18 mouse cellular contexts compared by ENCODE assay signal in the genomic region with DNA sequence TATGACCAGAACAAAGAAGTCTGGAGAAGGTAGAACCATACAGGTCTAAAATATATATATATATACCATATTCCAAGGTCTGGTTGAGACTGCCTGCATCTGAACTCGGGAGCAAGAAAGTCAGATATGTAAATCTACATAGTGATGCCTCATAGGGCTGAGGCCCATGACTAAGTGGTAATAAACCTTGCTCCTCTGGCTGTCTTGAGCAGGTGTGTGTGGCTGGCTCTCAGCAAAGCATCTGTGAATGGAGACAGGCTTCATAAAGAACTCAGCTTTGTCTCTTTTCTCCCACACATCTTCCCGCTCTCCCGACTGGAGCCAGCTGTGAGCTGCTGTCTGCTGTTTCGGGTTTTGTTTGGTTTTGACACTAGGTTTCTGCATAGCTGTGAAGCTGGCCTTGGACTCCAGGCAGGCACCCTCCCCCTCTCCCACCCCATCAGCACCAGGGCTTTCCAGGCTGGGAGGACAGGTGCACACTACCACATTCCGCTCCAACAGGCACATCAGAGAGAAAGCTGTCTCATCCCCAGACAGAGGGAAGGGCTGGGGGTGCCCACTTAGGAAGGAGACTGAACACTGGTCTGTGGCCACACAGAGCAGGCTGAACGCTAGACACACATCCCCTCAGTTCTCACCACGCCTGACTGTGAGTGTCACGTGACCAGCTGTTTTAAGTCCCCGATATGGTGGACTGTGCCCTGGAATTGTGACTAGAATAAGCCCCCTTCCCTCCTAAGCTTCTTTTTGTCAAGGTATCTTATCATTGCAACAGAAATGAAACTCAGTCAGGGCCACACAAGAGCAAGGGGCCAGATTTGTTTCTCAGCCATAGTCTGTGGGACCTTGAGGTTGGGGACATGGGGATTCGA.
DNase-seq lines count a peak whose midpoint lies in the region; ATAC-seq and TF ChIP-seq lines count a peak whose summit lies in the region.
"Had no signal": no experiment of that assay in that cellular context is flagged by ENCODE, and none has a peak within 500 bp of the region (broad histone marks: within the 10 kb centered on the region; RNA-seq: fewer than 3 reads in every experiment).

No protein-coding gene starts in this region.

- no peak overlapping the region for H3K9ac ChIP-seq in hindbrain, embryonic 16.5 days (ENCODE audit: low read depth, low read length)
- H3K9ac ChIP-seq in hindbrain, embryonic 11.5 days (ENCODE audit: low read depth, low read length): no peak overlapping the region
- H3K9ac ChIP-seq in midbrain, embryonic 14.5 days (replicated peaks; ENCODE audit: low read length): no peak overlapping the region
- H3K9ac ChIP-seq in liver, embryonic 14.5 days (replicated peaks): no peak overlapping the region
- H3K9ac ChIP-seq: heart, embryonic 13.5 days; hindbrain, embryonic 12.5 days; liver, embryonic 15.5 days; midbrain, embryonic 13.5 days; neural tube, embryonic 13.5 days had no signal

- no peak for TF ChIP-seq EP300 in liver, embryonic 14.5 days (IDR thresholded peaks at IDR 0.05; ENCODE audit: low read depth)

- no peak overlapping the region for H3K27ac ChIP-seq in hindbrain, embryonic 16.5 days (ENCODE audit: low read depth, low read length)
- H3K27ac ChIP-seq in hindbrain, embryonic 11.5 days (ENCODE audit: low read depth, low read length): no peak overlapping the region
- H3K27ac ChIP-seq in midbrain, embryonic 10.5 days (replicated peaks): 0 out of 2 replicates have a peak overlapping the region, but pooled peaks have one; percentile 23
- H3K27ac ChIP-seq in midbrain, embryonic 14.5 days (replicated peaks; ENCODE audit: low read depth, low read length): no peak overlapping the region
- H3K27ac ChIP-seq in liver, embryonic 14.5 days: no peak overlapping the region
- H3K27ac ChIP-seq: heart, embryonic 13.5 days; hindbrain, embryonic 12.5 days; liver, embryonic 15.5 days; midbrain, embryonic 13.5 days; neural tube, embryonic 13.5 days had no signal

- H3K4me1 ChIP-seq in hindbrain, embryonic 16.5 days (ENCODE audit: control insufficient read depth, insufficient read depth, low read depth, low read length): peaks cover 1% of the 10 kb centered on the region
- no peaks in the 10 kb centered on the region for H3K4me1 ChIP-seq in hindbrain, embryonic 11.5 days (replicated peaks; ENCODE audit: control insufficient read depth, insufficient read depth, low read length)
- H3K4me1 ChIP-seq in midbrain, embryonic 10.5 days: peaks cover 7% of the 10 kb centered on the region
- 0 out of 2 replicates have a peak, but pooled peaks cover 3% of the 10 kb centered on the region for H3K4me1 ChIP-seq in midbrain, embryonic 14.5 days (ENCODE audit: control insufficient read depth, insufficient read depth, low read length)
- no peaks in the 10 kb centered on the region; a peak in 1 of 4 replicates for H3K4me1 ChIP-seq in liver, embryonic 14.5 days (replicated peaks; ENCODE audit: control insufficient read depth in 2 of 2, insufficient read depth in 2 of 2, low read length in 1 of 2)
- H3K4me1 ChIP-seq: heart, embryonic 13.5 days had no signal

- no peak for DNase-seq in hindbrain, embryonic 11.5 days (ENCODE audit: low spot score)
- DNase-seq in midbrain, embryonic 10.5 days (ENCODE audit: low spot score): no peak
- DNase-seq in midbrain, embryonic 14.5 days: no peak
- DNase-seq in liver, embryonic 14.5 days (ENCODE audit: low read depth in 3 of 3, low spot score in 3 of 3): no peak
- DNase-seq in thymus, postnatal 0 days (ENCODE audit: low spot score): no peak
- DNase-seq in thymus, postnatal 36 days: no peak
- DNase-seq: adrenal gland, postnatal 10 days; B cell, adult 2 months; cerebellum, postnatal 10 days; lung, postnatal 36 days; spleen, adult 18-20 months had no signal

- no peak overlapping the region for H3K4me3 ChIP-seq in hindbrain, embryonic 16.5 days (ENCODE audit: low read length)
- H3K4me3 ChIP-seq in hindbrain, embryonic 11.5 days (ENCODE audit: low read depth, low read length): no peak overlapping the region
- no peak overlapping the region for H3K4me3 ChIP-seq in midbrain, embryonic 10.5 days
- no peak overlapping the region for H3K4me3 ChIP-seq in midbrain, embryonic 14.5 days (replicated peaks; ENCODE audit: low read depth, low read length)
- no peak overlapping the region for H3K4me3 ChIP-seq in liver, embryonic 14.5 days (ENCODE audit: insufficient read depth in 1 of 2, low read depth in 2 of 2, low read length in 2 of 2)
- H3K4me3 ChIP-seq: heart, embryonic 13.5 days; hindbrain, embryonic 12.5 days; liver, embryonic 15.5 days; midbrain, embryonic 13.5 days; neural tube, embryonic 13.5 days had no signal

- H3K4me2 ChIP-seq in hindbrain, embryonic 16.5 days (ENCODE audit: low read length): no peak overlapping the region
- H3K4me2 ChIP-seq in hindbrain, embryonic 11.5 days (replicated peaks; ENCODE audit: low read depth, low read length): no peak overlapping the region
- no peak overlapping the region for H3K4me2 ChIP-seq in midbrain, embryonic 14.5 days (ENCODE audit: low read length)
- no peak overlapping the region for H3K4me2 ChIP-seq in liver, embryonic 14.5 days (ENCODE audit: low read depth)
- H3K4me2 ChIP-seq: heart, embryonic 13.5 days; hindbrain, embryonic 12.5 days; liver, embryonic 15.5 days; midbrain, embryonic 13.5 days; neural tube, embryonic 13.5 days had no signal

- H3K9me3 ChIP-seq in hindbrain, embryonic 16.5 days (ENCODE audit: control insufficient read depth, low read length): no peaks in the 10 kb centered on the region
- H3K9me3 ChIP-seq in hindbrain, embryonic 11.5 days (ENCODE audit: control insufficient read depth, low read length): no peaks in the 10 kb centered on the region
- H3K9me3 ChIP-seq in midbrain, embryonic 10.5 days (replicated peaks): 0 out of 2 replicates have a peak, but pooled peaks cover 7% of the 10 kb centered on the region
- no peaks in the 10 kb centered on the region for H3K9me3 ChIP-seq in midbrain, embryonic 14.5 days (ENCODE audit: control insufficient read depth, low read length)
- H3K9me3 ChIP-seq in liver, embryonic 14.5 days (ENCODE audit: control insufficient read depth, low read length): no peaks in the 10 kb centered on the region
- H3K9me3 ChIP-seq: heart, embryonic 13.5 days; hindbrain, embryonic 12.5 days; liver, embryonic 15.5 days; midbrain, embryonic 13.5 days; neural tube, embryonic 13.5 days had no signal

- no peaks in the 10 kb centered on the region for H3K36me3 ChIP-seq in hindbrain, embryonic 16.5 days (ENCODE audit: control insufficient read depth, insufficient read depth, low read length)
- no peaks in the 10 kb centered on the region for H3K36me3 ChIP-seq in hindbrain, embryonic 11.5 days (ENCODE audit: control insufficient read depth, insufficient read depth, low read length)
- peaks cover 20% of the 10 kb centered on the region for H3K36me3 ChIP-seq in midbrain, embryonic 10.5 days
- H3K36me3 ChIP-seq in midbrain, embryonic 14.5 days (ENCODE audit: control insufficient read depth, insufficient read depth, low read length): no peaks in the 10 kb centered on the region
- H3K36me3 ChIP-seq in liver, embryonic 14.5 days (replicated peaks; ENCODE audit: control insufficient read depth, insufficient read depth, low read depth): no peaks in the 10 kb centered on the region
- H3K36me3 ChIP-seq: hindbrain, embryonic 12.5 days; neural tube, embryonic 13.5 days had no signal

- no peaks in the 10 kb centered on the region for H3K27me3 ChIP-seq in hindbrain, embryonic 16.5 days (replicated peaks; ENCODE audit: control insufficient read depth, insufficient read depth, low read length)
- no peaks in the 10 kb centered on the region for H3K27me3 ChIP-seq in hindbrain, embryonic 11.5 days (ENCODE audit: control insufficient read depth, insufficient read depth, low read length)
- no peaks in the 10 kb centered on the region for H3K27me3 ChIP-seq in midbrain, embryonic 10.5 days (ENCODE audit: low read depth, poor library complexity, severe bottlenecking)
- no peaks in the 10 kb centered on the region for H3K27me3 ChIP-seq in midbrain, embryonic 14.5 days (ENCODE audit: control insufficient read depth, insufficient read depth, low read length)
- no peaks in the 10 kb centered on the region for H3K27me3 ChIP-seq in liver, embryonic 14.5 days (ENCODE audit: control insufficient read depth, insufficient read depth, low read length)
- H3K27me3 ChIP-seq: heart, embryonic 13.5 days; hindbrain, embryonic 12.5 days; liver, embryonic 15.5 days; midbrain, embryonic 13.5 days had no signal

- no peak for TF ChIP-seq CTCF in liver, embryonic 14.5 days (IDR thresholded peaks at IDR 0.05; ENCODE audit: low read depth)

- 79% methylated on average over 10 of the region's 10 CpGs for WGBS in hindbrain, embryonic 16.5 days
- WGBS in hindbrain, embryonic 11.5 days: 81% methylated on average over 10 of the region's 10 CpGs
- WGBS in midbrain, embryonic 10.5 days: 85% methylated on average over 10 of the region's 10 CpGs
- 78% methylated on average over 10 of the region's 10 CpGs for WGBS in midbrain, embryonic 14.5 days
- WGBS in liver, embryonic 14.5 days (ENCODE audit: insufficient replicate concordance): 73% methylated on average over 10 of the region's 10 CpGs

- peak; percentile 56; the same call in 1 of the 2 replicates for ATAC-seq in hindbrain, embryonic 16.5 days
- no peak for ATAC-seq in hindbrain, embryonic 11.5 days (ENCODE audit: low FRiP score)
- no peak for ATAC-seq in midbrain, embryonic 14.5 days (ENCODE audit: low FRiP score, low TSS enrichment)
- 0 out of 2 replicates have a peak, but pooled peaks have one; percentile 25 for ATAC-seq in erythroid progenitor cell, adult 5-6 weeks (replicated peaks; ENCODE audit: low FRiP score, poor library complexity, severe bottlenecking)
- peak; percentile 26; the same call in 1 of the 2 replicates for ATAC-seq in liver, embryonic 14.5 days (ENCODE audit: insufficient read depth)
- ATAC-seq: midbrain, embryonic 13.5 days had no signal

Comparison
In these comparisons a context has a peak if more than half of its experiments do, and no peak if none do; other contexts are left out.
1. ATAC-seq: peak in hindbrain, embryonic 16.5 days (single experiment), erythroid progenitor cell, adult 5-6 weeks (single experiment) and liver, embryonic 14.5 days (single experiment); none in hindbrain, embryonic 11.5 days (single experiment) and midbrain, embryonic 14.5 days (single experiment).